Mouse (Mus musculus): ENCODE data around the gene Ghdc. TPM values are rescaled to one million over a fixed set of nuclear protein-coding genes. Genes with fewer than 3 reads are reported as not detected.
A peak's percentile ranks its signal among the peaks of the same experiment; 100 is the strongest.

Gene Ghdc
- polyA plus RNA-seq, 1 experiment, result not detected

- no peak overlapping the region for H3K4me3 ChIP-seq (ENCODE audit: insufficient read depth, low read depth, low read length)
- H3K27ac ChIP-seq (ENCODE audit: insufficient read depth, low read depth, low read length), result 0 out of 2 replicates have a peak overlapping the region, but pooled peaks have one; percentile 64
- whole genome bisulfite sequencing, result 74% methylated on average over 3 of the region's 3 CpGs
- peaks cover 6% of the 10 kb centered on the region; the same call in 1 of the 2 replicates for H3K4me1 ChIP-seq (ENCODE audit: control insufficient read depth, insufficient read depth, low read length)
- no peak for TF ChIP-seq CTCF (IDR thresholded peaks at IDR 0.05; ENCODE audit: insufficient read depth, low read depth, low read length)
Measured at GRCm38 (mm10) chr11:100789702-100790101, 18.9 kb upstream of the Ghdc start.

DNA sequence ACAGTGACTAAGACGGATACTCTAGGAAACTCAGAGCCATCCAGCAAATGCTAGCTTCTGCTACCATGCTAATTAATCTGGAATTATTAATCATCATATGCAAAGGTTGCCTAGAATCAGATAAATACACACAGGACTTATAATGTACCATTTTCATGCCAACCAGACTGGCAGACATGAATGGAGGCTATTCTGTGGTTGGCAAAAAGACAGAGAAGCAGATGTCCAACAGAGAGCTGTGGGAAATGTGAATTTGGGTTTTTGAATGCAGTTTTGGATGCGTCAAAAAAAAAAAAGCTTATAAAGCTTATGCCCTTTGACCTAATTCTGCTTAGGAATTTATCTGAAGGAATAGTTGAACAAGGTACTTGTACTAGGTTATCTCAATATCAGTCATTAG is 15.0 kb upstream of the Ghdc start:
- H3K27ac ChIP-seq (ENCODE audit: insufficient read depth, low read depth, low read length), result no peak overlapping the region
- 67% methylated on average over 2 of the region's 2 CpGs for WGBS
- no peak for TF ChIP-seq POLR2A (IDR thresholded peaks at IDR 0.05; ENCODE audit: insufficient read depth, low read depth, low read length)
- TF ChIP-seq CTCF (IDR thresholded peaks at IDR 0.05; ENCODE audit: insufficient read depth, low read depth, low read length), result no peak
- H3K4me3 ChIP-seq (ENCODE audit: insufficient read depth, low read depth, low read length), result no peak overlapping the region
- peaks cover 8% of the 10 kb centered on the region; the same call in 1 of the 2 replicates for H3K4me1 ChIP-seq (ENCODE audit: control insufficient read depth, insufficient read depth, low read length)

GRCm38 (mm10) chr11:100784286-100784685 is 13.5 kb upstream of the Ghdc start:
- H3K4me1 ChIP-seq (ENCODE audit: control insufficient read depth, insufficient read depth, low read length), result peaks cover 2% of the 10 kb centered on the region; the same call in 1 of the 2 replicates
- no peak overlapping the region for H3K4me3 ChIP-seq (ENCODE audit: insufficient read depth, low read depth, low read length)
- TF ChIP-seq POLR2A (IDR thresholded peaks at IDR 0.05; ENCODE audit: insufficient read depth, low read depth, low read length), result no peak
- no peak for TF ChIP-seq CTCF (IDR thresholded peaks at IDR 0.05; ENCODE audit: insufficient read depth, low read depth, low read length)
- no peak overlapping the region for H3K27ac ChIP-seq (ENCODE audit: insufficient read depth, low read depth, low read length)
- 76% methylated on average over 8 of the region's 8 CpGs for WGBS

DNA sequence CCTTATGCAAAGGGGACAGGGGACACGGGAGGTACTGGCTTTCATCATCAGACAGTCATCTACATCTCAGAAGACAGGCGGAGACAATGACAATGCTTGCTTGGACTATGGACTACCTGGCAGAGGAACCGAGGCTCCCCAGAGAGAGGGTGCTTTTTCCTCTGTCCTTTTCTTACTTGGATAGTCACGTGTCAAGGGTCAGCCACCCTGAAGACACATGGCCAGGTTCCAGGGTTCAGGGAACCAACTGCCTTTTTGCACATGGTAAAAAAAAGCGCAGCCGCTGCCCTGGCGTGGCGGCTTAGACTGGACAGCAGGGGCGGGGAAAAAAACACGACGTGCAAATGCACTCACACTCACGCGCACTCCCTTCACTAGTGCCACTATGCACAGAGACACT is 11.8 kb upstream of the Ghdc start:
- Histone ChIP-seq H3K4me3 (ENCODE audit: insufficient read depth, low read depth, low read length) (no peak overlapping the region), H3K4me1 (ENCODE audit: control insufficient read depth, insufficient read depth, low read length) (peaks cover 2% of the 10 kb centered on the region; the same call in 1 of the 2 replicates), H3K27ac (ENCODE audit: insufficient read depth, low read depth, low read length) (no peak overlapping the region)
- 90% methylated on average over 13 of the region's 13 CpGs for WGBS
- TF ChIP-seq POLR2A (IDR thresholded peaks at IDR 0.05; ENCODE audit: insufficient read depth, low read depth, low read length), result no peak
- TF ChIP-seq CTCF (IDR thresholded peaks at IDR 0.05; ENCODE audit: insufficient read depth, low read depth, low read length), result no peak

DNA sequence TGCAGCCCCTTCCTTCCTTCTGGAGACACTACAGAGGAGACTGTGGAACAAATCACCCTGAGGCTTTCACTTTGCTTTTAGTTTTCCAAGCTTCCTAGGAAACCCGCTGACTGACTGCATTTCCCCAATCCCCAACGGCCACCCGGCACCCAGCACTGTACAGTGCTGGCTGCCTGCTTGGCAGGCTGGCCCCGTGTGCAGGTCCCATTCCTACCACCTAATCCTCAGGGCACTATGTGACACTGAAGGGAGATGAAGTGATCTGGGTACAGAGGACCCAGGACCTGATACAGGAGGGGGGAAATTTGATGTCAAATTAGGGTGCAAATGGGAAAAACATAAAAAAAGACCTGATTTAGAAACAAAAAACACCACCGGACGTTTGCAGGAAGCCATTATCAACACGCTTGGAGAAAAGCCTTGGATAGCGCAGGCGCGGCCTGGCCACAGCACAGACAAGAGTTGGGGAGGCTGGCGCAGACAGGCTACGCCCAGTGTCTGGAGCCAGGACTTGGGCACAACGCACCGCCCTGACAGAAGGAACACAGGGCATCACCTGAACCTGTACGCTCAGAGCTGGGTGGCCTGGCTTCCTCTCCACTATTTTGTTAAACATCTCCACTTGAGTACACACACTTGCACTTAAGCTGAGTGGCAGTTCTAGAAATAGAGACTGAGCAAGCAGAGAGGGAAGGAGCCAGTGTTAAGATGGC is 11.2 kb upstream of the Ghdc start:
- no peak overlapping the region for H3K4me3 ChIP-seq (ENCODE audit: insufficient read depth, low read depth, low read length)
- no peak overlapping the region for H3K27ac ChIP-seq (ENCODE audit: insufficient read depth, low read depth, low read length)
- 84% methylated on average over 15 of the region's 15 CpGs for WGBS
- peaks cover 2% of the 10 kb centered on the region; the same call in 1 of the 2 replicates for H3K4me1 ChIP-seq (ENCODE audit: control insufficient read depth, insufficient read depth, low read length)
- TF ChIP-seq CTCF (IDR thresholded peaks at IDR 0.05; ENCODE audit: insufficient read depth, low read depth, low read length) (no peak), POLR2A (IDR thresholded peaks at IDR 0.05; ENCODE audit: insufficient read depth, low read depth, low read length) (no peak)

DNA sequence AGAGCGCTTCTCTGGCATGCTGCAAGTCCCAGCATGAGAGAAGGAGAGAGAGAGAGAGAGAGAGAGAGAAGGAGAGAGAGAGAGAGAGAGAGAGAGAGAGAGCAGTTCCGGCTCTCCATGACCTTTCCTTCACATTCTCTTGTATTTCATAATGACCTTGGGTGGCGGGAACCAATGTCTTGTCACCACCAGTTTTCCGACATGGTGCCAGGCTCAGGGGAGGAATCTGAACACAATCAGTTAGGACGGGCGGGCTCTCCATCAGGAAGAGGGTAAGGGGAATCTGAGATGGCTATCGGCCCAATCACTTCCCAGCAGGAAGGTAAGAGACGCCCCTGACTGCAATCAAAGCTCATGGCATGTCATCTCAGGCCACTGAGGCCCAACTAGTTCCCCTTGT is 9.5 kb upstream of the Ghdc start:
- Histone ChIP-seq H3K4me1 (ENCODE audit: control insufficient read depth, insufficient read depth, low read length) (peaks cover 2% of the 10 kb centered on the region; the same call in 1 of the 2 replicates), H3K27ac (ENCODE audit: insufficient read depth, low read depth, low read length) (no peak overlapping the region), H3K4me3 (ENCODE audit: insufficient read depth, low read depth, low read length) (no peak overlapping the region)
- WGBS, result 87% methylated on average over 8 of the region's 8 CpGs
- TF ChIP-seq POLR2A (IDR thresholded peaks at IDR 0.05; ENCODE audit: insufficient read depth, low read depth, low read length) (no peak), CTCF (IDR thresholded peaks at IDR 0.05; ENCODE audit: insufficient read depth, low read depth, low read length) (no peak)

- no peak for TF ChIP-seq POLR2A (IDR thresholded peaks at IDR 0.05; ENCODE audit: insufficient read depth, low read depth, low read length)
- no peak for TF ChIP-seq CTCF (IDR thresholded peaks at IDR 0.05; ENCODE audit: insufficient read depth, low read depth, low read length)
- Histone ChIP-seq H3K4me1 (ENCODE audit: control insufficient read depth, insufficient read depth, low read length) (peaks cover 2% of the 10 kb centered on the region; the same call in 1 of the 2 replicates), H3K27ac (ENCODE audit: insufficient read depth, low read depth, low read length) (no peak overlapping the region), H3K4me3 (ENCODE audit: insufficient read depth, low read depth, low read length) (no peak overlapping the region)
- WGBS, result 88% methylated on average over 3 of the region's 3 CpGs
Measured at GRCm38 (mm10) chr11:100778069-100778468, 7.3 kb upstream of the Ghdc start.

GRCm38 (mm10) chr11:100775921-100776320 is 5.2 kb upstream of the Ghdc start:
- H3K27ac ChIP-seq (ENCODE audit: insufficient read depth, low read depth, low read length), result no peak overlapping the region
- 87% methylated on average over 10 of the region's 10 CpGs for WGBS

GRCm38 (mm10) chr11:100774261-100774660 is 3.5 kb upstream of the Ghdc start:
- Histone ChIP-seq H3K27ac (ENCODE audit: insufficient read depth, low read depth, low read length) (no peak overlapping the region), H3K4me1 (ENCODE audit: control insufficient read depth, insufficient read depth, low read length) (peaks cover 10% of the 10 kb centered on the region), H3K4me3 (ENCODE audit: insufficient read depth, low read depth, low read length) (no peak overlapping the region)
- 85% methylated on average over 4 of the region's 4 CpGs for WGBS
- TF ChIP-seq POLR2A (IDR thresholded peaks at IDR 0.05; ENCODE audit: insufficient read depth, low read depth, low read length), result no peak

More at GRCm38 (mm10) chr11:100775921-100776320, 5.2 kb upstream of the Ghdc start:
- TF ChIP-seq CTCF (IDR thresholded peaks at IDR 0.05; ENCODE audit: insufficient read depth, low read depth, low read length), result no peak
- no peak for TF ChIP-seq POLR2A (IDR thresholded peaks at IDR 0.05; ENCODE audit: insufficient read depth, low read depth, low read length)
- H3K4me1 ChIP-seq (ENCODE audit: control insufficient read depth, insufficient read depth, low read length), result peaks cover 3% of the 10 kb centered on the region
- no peak overlapping the region for H3K4me3 ChIP-seq (ENCODE audit: insufficient read depth, low read depth, low read length)
